Mouse (Mus musculus) naive thymus-derived CD4-positive, alpha-beta T cell, adult 2 months (primary cell): ENCODE measurements around the gene Exph5.

Experiments used
- DNase-seq: peaks from one replicate; pipeline ENCODE4 v3.0.0-alpha.2; 2011; ENCODE audit warnings: low read depth

Exph5 gene

GRCm38 (mm10) chr9:53301269-53301720 is at the start of gene Exph5:
Exph5 (plus strand) TSS chr9:53301670.
- peak; percentile 75 for DNase-seq

GRCm38 (mm10) chr9:53254368-53254767 is 47.1 kb upstream of the Exph5 start:
- peak; percentile 90 for DNase-seq

- no peak for DNase-seq
Measured at GRCm38 (mm10) chr9:53256690-53257305, 44.7 kb upstream of the Exph5 start.

GRCm38 (mm10) chr9:53257772-53258171 is 43.7 kb upstream of the Exph5 start:
- DNase-seq, result no peak

DNA sequence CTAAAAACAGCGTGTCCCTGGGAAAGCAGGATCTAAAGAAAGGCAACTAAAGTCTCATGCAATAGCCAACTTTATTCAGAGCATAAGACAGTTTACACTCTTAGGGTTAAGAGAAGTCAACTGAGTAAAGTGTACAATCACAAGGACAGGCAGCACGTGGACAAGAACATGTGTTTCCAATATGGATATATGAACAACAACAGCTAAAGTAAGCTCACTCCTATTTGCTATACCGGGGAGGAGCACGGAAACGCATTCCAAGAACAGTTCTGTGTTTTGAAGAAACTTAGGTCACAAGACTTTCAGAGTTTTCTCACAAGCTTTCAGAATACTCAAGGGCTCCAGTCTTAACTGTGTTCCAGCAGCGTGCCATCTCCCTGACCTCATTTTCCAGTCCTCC is 43.3 kb upstream of the Exph5 start:
- no peak for DNase-seq

- no peak for DNase-seq
Measured at GRCm38 (mm10) chr9:53264387-53264786, 37.1 kb upstream of the Exph5 start.

- no peak for DNase-seq
Measured at GRCm38 (mm10) chr9:53265589-53265988, 35.9 kb upstream of the Exph5 start.

GRCm38 (mm10) chr9:53268036-53268435 is 33.4 kb upstream of the Exph5 start:
- DNase-seq, result no peak

- peak; percentile 28 for DNase-seq
Measured at GRCm38 (mm10) chr9:53268731-53269465, 32.6 kb upstream of the Exph5 start.

GRCm38 (mm10) chr9:53269466-53269755 is 32.1 kb upstream of the Exph5 start:
- no peak for DNase-seq

- peak; percentile 74 for DNase-seq
Measured at GRCm38 (mm10) chr9:53271281-53272022, 30.0 kb upstream of the Exph5 start.

GRCm38 (mm10) chr9:53272207-53272606 is 29.3 kb upstream of the Exph5 start:
- no peak for DNase-seq

DNA sequence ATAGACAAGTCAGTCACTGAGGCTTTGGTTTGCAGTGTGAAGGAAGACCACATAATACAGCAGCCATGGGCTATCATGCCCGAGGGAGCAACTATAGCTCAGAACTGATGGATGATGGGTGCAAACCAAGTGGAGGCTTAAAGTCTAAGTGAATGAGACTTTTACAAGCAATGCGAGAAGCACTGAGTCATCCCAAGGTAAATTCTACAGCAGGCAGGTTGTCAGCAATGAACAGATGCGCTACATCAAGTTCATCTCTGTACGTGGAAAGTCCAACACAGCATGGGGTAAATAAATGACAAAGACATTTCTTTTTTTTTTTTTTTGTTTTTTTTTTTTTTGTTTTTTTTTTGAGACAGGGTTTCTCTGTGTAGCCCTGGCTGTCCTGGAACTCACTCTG is 28.8 kb upstream of the Exph5 start:
- DNase-seq, result no peak

DNA sequence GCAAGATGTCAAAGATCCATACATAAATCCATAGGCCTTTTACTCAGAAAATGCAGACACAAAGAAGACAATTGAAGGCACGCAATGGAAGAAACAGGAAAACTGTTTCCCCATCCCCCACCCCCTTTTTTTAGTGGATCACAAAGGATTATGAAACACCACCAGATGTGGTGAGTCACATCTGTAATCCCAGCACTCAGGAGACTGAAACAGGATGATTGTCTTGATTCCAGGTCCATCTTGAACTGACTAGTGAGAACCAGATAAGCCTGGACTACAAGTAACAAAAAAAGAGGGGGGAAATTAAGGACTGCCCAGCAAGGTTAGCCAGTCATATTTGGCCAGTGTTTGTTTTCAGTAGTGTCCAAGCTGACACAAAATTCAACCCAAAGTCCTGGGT is 25.1 kb upstream of the Exph5 start:
- DNase-seq, result no peak

GRCm38 (mm10) chr9:53278997-53279396 is 22.5 kb upstream of the Exph5 start:
- DNase-seq, result no peak

DNA sequence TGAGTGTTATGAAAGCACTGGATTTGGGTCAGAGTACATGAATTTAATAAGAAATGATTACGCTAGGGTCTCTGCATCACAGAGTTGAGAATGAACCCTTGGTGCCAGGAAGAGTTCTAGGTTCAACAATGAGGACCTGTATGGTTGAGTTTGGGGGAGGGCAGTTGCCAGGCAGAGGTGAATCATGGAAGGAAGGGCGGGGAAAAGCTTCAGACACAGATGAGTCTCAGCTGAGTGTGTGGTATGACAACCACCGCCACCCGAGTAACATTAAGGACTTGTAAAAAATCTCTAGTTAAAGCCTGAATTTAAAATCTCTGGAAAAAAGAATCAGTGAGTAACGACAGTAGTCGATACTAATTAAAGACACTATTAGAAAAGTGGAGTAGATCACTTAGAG is 14.7 kb upstream of the Exph5 start:
- DNase-seq, result no peak

GRCm38 (mm10) chr9:53290006-53290405 is 11.5 kb upstream of the Exph5 start:
- DNase-seq, result no peak

DNA sequence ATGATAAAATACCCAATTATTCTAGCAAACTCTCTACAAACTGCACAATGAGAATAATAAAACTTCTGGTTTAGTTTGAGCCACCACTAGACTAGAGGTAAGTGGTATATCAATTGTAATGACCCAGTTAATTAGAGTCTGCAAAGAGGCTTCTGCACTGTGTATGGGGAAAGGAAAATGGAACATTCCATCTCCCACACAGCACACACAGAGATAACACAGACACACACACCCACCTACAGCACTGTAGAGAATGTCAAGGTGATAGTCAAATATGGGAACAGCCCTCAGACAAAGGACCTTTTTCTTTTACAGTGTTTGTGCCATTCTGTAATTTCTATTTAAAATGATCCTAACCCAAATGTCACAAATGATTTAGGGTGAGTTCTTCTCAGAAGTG is 8.6 kb upstream of the Exph5 start:
- DNase-seq, result no peak

- DNase-seq, result peak; percentile 6
Measured at GRCm38 (mm10) chr9:53301801-53302311, 386 bp downstream of the Exph5 start.

DNA sequence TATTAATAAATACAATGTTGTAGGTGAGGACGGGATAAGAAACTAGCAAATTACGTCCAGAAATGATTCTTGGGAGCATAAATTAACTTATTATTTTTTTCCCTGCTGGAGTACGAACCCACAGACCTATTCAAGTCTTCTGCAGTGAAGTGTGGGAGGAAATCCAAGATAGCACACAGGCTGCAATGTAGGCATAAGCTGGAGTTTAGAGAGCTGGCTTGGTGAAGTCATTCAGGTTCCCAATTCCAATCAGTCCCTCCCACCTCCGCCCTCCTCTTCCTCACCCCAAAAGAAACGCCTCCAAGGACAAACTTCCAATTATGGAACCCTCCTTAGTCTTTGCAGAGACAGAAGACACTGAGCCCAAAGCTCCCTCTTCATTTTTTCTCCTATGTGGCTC is 945 bp downstream of the Exph5 start:
- no peak for DNase-seq

GRCm38 (mm10) chr9:53307904-53308303 is 6.4 kb downstream of the Exph5 start:
- DNase-seq, result no peak

DNA sequence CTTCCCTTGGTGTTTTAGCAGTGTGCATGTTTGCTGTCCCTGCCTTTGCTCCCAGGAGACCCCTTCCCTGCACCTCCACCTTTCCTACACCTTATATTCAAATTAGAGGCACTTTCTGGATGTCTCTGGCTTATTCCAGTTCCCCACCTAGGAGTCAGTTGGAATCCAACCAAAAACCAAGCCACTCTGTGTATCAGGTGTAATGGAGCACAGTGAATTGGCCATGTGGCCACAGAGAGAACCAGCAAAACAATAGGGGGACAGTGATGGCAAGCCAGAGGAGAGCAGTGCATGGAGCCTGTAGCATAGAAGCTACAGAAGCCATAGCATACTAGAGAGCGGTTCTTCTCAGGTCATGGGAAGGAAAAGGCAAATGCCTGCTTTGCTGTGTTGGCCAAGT is 11.5 kb downstream of the Exph5 start:
- DNase-seq, result no peak
